Mouse (Mus musculus): ENCODE results near the gene Lrg1.

DNA sequence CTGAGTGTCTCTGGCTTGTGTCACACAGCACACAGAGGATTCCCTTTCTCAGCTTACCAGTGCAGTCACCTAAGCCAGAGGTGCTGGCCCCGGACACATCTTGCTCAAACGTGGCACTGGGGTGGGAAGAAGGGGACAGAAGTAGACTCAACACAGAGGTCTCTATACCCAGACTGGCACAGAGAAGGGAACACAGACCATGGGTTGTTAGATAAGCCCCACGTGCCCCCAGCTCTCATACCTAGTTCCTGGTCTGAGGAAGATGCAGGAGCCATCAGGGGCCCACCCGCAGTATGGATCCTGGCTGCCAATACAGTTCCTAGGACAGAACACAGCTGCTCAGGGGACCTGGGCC, 3.5 kb upstream of the Lrg1 start:
- no peak for TF ChIP-seq CTCF (IDR thresholded peaks at IDR 0.05; ENCODE audit: low read depth, low read length)
- no peak for TF ChIP-seq TAL1 (conservative IDR thresholded peaks at IDR 0.05; ENCODE audit: low read depth, low read length)
- no peak for TF ChIP-seq POLR2AphosphoS5 (IDR thresholded peaks at IDR 0.05; ENCODE audit: insufficient replicate concordance, low read depth, low read length)
- TF ChIP-seq GATA1 (IDR thresholded peaks at IDR 0.05; ENCODE audit: borderline replicate concordance, low read length), result no peak
- TF ChIP-seq GATA2 (IDR thresholded peaks at IDR 0.05; ENCODE audit: borderline replicate concordance, low read depth, low read length), result no peak
